Mouse (Mus musculus): ENCODE measurements around the gene Gdpd5. TPM values are rescaled to one million over a fixed set of nuclear protein-coding genes. Genes with fewer than 3 reads are reported as not detected.

The Gdpd5 gene
- polyA plus RNA-seq, 1 experiment from 2014 or later, result 17.3 TPM

DNA sequence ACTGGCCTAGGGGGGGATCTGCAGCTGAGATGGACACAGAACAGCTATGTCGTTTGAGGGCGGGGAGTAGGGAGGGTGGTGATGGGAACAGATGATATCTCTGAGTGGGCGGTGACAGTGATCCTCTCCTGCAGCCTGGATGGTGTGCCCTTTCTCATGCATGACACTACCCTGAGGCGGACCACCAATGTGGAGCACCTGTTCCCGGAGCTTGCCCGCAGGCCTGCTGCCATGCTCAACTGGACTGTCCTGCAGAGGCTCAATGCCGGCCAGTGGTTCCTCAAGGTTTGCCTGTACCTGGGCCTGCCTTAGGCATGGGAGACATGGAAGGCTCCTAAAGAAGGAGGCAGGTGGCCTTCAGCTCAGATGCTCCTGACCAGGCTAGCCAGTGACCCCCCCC, 71.6 kb downstream of the Gdpd5 start:
- 60% methylated on average over 7 of the region's 7 CpGs for WGBS
- H3K9me3 ChIP-seq (replicated peaks), result no peaks in the 10 kb centered on the region
- H3K27ac ChIP-seq, result no peak overlapping the region
- no peaks in the 10 kb centered on the region for H3K27me3 ChIP-seq
- no peak overlapping the region for H3K9ac ChIP-seq
- peaks cover 43% of the 10 kb centered on the region for H3K4me1 ChIP-seq
- H3K36me3 ChIP-seq, result no peaks in the 10 kb centered on the region
- H3K4me2 ChIP-seq, result no peak overlapping the region
- ATAC-seq (replicated peaks; ENCODE audit: low FRiP score), result peak; percentile 38; the same call in 1 of the 2 replicates
- no peak overlapping the region for H3K4me3 ChIP-seq (replicated peaks)

DNA sequence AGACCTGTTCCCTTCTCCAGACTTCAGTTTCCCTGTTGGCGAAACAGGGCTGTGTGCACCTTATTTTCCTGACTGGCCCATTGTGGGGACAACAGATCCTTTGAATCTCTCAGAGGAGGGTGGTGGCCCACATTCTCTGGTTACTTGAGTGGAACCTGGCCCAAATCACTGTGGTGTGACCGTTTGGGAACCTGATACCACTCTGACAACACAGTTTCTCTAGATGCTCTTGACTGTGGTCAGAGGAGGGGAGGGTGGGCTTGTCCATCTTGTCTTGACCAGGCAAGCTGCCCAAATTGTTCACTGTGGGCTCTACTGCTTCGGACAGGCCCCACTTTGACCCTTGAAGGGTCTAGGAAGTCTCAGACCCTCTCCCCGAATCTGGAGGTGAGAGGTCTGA, 72.8 kb downstream of the Gdpd5 start:
- H3K4me1 ChIP-seq, result peaks cover 40% of the 10 kb centered on the region
- H3K4me2 ChIP-seq, result peak overlapping the region; percentile 19; the same call in 1 of the 2 replicates
- H3K9me3 ChIP-seq (replicated peaks), result no peaks in the 10 kb centered on the region
- no peak overlapping the region for H3K9ac ChIP-seq
- ATAC-seq (replicated peaks; ENCODE audit: low FRiP score), result peak; percentile 31
- H3K36me3 ChIP-seq, result peaks cover 4% of the 10 kb centered on the region; the same call in 1 of the 2 replicates
- peak overlapping the region; percentile 71 for H3K27ac ChIP-seq
- no peak overlapping the region for H3K4me3 ChIP-seq (replicated peaks)
- no peaks in the 10 kb centered on the region for H3K27me3 ChIP-seq
- 38% methylated on average over 4 of the region's 4 CpGs for WGBS

DNA sequence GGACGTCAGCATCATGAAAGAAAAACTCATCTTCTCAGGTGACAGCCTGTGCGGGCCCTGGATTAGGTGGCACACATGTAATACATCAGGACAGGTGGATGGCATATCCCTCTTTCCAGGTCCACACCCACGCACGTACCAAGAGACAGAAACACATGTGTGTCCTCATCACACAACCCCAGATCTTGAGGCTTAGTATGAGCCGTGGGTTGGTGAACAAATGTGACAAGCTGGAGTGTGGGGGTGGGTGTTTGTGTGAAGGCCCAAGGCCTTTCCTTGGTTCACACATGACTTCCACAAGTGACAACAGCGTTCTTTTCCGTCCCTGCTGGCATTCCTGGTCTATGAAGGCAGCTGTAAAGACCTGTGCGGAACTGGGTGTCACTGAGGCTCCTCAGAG, 77.6 kb downstream of the Gdpd5 start:
- Histone ChIP-seq H3K27ac (peak overlapping the region; percentile 19; the same call in 1 of the 2 replicates), H3K36me3 (peaks cover 16% of the 10 kb centered on the region), H3K27me3 (no peaks in the 10 kb centered on the region), H3K4me1 (peaks cover 28% of the 10 kb centered on the region), H3K4me2 (no peak overlapping the region), H3K9ac (no peak overlapping the region), H3K4me3 (replicated peaks) (no peak overlapping the region), H3K9me3 (replicated peaks) (no peaks in the 10 kb centered on the region)
- 71% methylated on average over 8 of the region's 8 CpGs for WGBS
- ATAC-seq (replicated peaks; ENCODE audit: low FRiP score), result no peak

DNA sequence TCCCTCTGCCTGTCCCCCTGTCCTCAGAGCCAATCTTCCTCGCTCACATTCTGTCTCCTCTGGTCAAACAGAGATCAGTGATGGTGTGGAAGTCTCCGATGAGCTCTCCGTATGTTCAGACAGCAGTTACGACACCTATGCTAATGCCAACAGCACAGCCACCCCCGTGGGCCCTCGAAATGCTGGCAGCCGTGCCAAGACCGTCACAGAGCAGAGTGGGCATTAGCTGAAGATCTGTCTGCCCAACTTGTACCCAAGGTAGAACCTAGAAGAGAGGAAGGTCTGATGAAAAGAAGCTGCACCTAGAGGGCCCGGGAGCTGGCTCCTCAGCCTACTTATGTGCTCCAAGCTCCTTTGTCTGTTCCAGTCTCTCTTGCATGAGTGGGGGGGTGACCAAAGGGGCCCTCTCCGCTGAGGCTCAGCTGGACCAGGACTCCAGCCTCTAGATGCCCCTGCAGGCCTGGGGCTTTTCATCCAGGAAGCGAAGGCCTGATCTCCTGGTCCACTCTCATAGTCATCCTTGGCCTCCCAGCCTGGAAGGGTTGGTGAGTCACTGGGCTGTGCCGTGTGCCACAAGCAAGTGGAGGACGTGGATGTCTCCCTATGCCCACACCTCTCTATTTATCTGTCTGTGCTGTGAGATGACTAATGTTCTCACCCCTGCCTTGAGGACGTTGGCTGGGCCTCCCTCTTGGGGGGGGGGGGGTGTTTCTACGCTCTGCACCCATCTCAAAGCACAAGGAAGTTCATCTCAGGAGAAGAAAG, 78.9 kb downstream of the Gdpd5 start:
- no peak for ATAC-seq (replicated peaks; ENCODE audit: low FRiP score)
- Histone ChIP-seq H3K9ac (no peak overlapping the region), H3K27me3 (no peaks in the 10 kb centered on the region), H3K4me2 (no peak overlapping the region), H3K9me3 (replicated peaks) (no peaks in the 10 kb centered on the region), H3K36me3 (peaks cover 16% of the 10 kb centered on the region), H3K4me3 (replicated peaks) (no peak overlapping the region), H3K4me1 (peaks cover 20% of the 10 kb centered on the region), H3K27ac (peak overlapping the region; percentile 19; the same call in 1 of the 2 replicates)
- 88% methylated on average over 15 of the region's 15 CpGs for WGBS

DNA sequence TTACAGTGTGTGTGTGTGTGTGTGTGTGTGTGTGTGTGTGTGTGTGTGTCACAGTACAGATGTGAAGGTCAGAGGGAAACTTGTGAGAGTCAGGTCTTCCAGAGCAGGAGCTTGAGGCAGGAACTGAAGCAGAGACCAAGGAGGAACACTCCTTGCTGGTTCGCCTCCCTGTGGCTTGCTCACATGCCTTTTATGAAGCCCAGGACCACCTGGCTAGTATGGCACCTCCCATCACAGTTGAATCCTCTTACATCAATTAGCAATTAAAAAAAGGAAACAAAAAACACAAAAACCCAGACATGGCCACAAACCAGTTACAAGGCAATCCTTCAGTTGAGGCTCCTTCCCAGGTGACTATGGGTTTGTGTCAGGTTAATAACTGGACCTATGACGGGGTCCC, 81.9 kb downstream of the Gdpd5 start:
- Histone ChIP-seq H3K27ac (no peak overlapping the region), H3K36me3 (peaks cover 16% of the 10 kb centered on the region), H3K4me1 (peaks cover 48% of the 10 kb centered on the region), H3K9me3 (replicated peaks) (no peaks in the 10 kb centered on the region), H3K4me3 (replicated peaks) (no peak overlapping the region), H3K4me2 (no peak overlapping the region), H3K27me3 (no peaks in the 10 kb centered on the region), H3K9ac (no peak overlapping the region)
- WGBS, result 91% methylated on average over 2 of the region's 2 CpGs
- no peak for ATAC-seq (replicated peaks; ENCODE audit: low FRiP score)

DNA sequence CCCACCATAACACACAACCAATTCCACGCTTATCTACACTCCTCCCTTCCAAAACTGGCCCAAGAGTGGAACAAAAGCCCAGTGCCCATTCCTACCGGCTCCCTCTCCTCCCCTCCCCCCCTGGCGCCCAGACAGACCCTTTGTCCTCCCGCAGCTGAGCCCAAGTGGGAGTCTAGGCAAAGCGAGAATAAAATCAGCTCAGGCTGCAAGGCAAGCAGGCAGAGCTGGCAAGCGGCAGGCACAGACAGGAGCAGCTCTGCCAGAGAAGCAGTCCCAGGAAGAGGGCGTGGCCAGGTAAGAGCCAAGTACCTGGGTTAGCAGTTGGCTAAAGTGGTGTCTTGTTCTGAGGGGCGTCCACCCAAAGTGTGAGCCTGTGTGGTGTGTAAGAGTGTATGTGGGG, 84.6 kb downstream of the Gdpd5 start, which contains the start of gene Klhl35:
Gene Klhl35, plus strand, starts transcription at position 194 of the 400 bp plus-strand sequence.
- ATAC-seq (replicated peaks; ENCODE audit: low FRiP score), result no peak
- Histone ChIP-seq H3K4me2 (0 out of 2 replicates have a peak within 1 kb of the TSS, but pooled peaks have one; percentile 23), H3K4me1 (peaks cover 48% of the 10 kb centered on the region)

DNA sequence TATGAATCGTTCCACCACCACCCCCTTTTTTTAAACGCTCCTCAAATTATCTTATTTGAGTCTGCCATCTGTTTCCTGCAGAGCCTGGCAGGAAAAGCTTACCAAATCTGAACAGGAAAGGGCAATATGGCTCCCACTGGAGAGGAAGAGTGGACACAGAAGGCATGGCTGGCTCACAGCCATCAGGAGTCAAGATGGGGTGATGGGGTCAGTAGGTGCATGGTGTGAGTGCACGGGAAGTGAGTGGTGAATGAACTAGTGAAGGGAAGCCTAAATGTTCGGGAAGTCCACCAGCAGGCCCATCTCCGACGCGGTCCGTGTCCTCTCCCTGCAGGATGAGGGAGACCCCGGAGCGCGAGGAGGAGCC, 86.7 kb downstream of the Gdpd5 start:
- Histone ChIP-seq H3K27me3 (no peaks in the 10 kb centered on the region), H3K27ac (peak overlapping the region; percentile 93), H3K4me2 (peak overlapping the region; percentile 87), H3K9ac (peak overlapping the region; percentile 70), H3K4me1 (peaks cover 48% of the 10 kb centered on the region), H3K9me3 (replicated peaks) (no peaks in the 10 kb centered on the region), H3K4me3 (replicated peaks) (peak overlapping the region; percentile 57), H3K36me3 (peaks cover 14% of the 10 kb centered on the region)
- no peak; the same call in 1 of the 2 replicates for ATAC-seq (replicated peaks; ENCODE audit: low FRiP score)
- WGBS, result 21% methylated on average over 11 of the region's 11 CpGs

More for the DNA sequence above, 84.6 kb downstream of the Gdpd5 start, which contains the start of gene Klhl35:
- no peaks in the 10 kb centered on the region for H3K27me3 ChIP-seq
- no peak within 1 kb of the TSS for H3K4me3 ChIP-seq (replicated peaks)
- no peaks in the 10 kb centered on the region for H3K9me3 ChIP-seq (replicated peaks)
- 0 out of 2 replicates have a peak within 1 kb of the TSS, but pooled peaks have one; percentile 93 for H3K27ac ChIP-seq
- 23% methylated on average over 8 of the region's 8 CpGs for WGBS
- H3K9ac ChIP-seq, result 0 out of 2 replicates have a peak within 1 kb of the TSS, but pooled peaks have one; percentile 7
- H3K36me3 ChIP-seq, result peaks cover 6% of the 10 kb centered on the region; the same call in 1 of the 2 replicates

DNA sequence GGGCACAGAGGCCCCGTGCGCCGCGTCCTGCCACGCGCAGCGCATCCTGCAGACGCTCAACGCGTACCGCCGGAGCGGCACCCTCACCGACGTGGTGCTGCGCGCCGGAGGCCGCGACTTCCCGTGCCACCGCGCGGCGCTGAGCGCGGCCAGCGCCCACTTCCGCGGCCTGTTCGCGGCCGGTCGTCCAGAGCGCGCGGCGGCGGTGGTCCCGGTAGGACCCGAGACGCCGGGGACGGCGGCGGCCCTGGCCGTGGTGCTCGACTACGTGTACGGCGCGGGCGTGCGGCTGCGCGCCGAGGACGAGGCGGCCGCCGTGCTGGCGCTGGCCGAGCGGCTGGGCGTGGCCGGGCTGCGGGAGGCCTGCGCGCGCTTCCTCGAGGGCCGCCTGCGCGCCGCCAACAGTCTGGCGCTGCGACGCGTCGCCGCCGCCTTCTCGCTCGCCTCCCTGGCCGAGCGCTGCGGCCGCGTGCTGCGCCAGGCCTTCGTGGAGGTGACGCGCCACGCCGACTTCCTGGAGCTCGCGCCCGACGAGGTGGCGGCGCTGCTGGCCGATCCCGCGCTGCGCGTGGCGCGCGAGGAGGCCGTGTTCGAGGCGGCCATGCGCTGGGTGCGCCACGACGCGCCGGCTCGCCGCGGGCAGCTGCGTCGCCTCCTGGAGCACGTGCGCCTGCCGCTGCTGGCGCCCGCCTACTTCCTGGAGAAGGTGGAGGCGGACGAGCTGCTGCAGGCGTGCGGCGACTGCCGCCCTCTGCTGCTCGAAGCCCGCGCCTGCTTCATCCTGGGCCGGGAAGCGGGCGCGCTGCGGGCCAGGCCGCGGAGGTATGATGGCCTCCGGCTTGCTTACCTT, 87.3 kb downstream of the Gdpd5 start:
- Histone ChIP-seq H3K4me1 (peaks cover 50% of the 10 kb centered on the region), H3K27me3 (no peaks in the 10 kb centered on the region), H3K4me3 (replicated peaks) (peak overlapping the region; percentile 57), H3K36me3 (peaks cover 20% of the 10 kb centered on the region), H3K9ac (peak overlapping the region; percentile 70), H3K4me2 (peak overlapping the region; percentile 87), H3K27ac (peak overlapping the region; percentile 93), H3K9me3 (replicated peaks) (no peaks in the 10 kb centered on the region)
- WGBS, result 1% methylated on average over 124 of the region's 145 CpGs
- ATAC-seq (replicated peaks; ENCODE audit: low FRiP score), result peak; percentile 78

DNA sequence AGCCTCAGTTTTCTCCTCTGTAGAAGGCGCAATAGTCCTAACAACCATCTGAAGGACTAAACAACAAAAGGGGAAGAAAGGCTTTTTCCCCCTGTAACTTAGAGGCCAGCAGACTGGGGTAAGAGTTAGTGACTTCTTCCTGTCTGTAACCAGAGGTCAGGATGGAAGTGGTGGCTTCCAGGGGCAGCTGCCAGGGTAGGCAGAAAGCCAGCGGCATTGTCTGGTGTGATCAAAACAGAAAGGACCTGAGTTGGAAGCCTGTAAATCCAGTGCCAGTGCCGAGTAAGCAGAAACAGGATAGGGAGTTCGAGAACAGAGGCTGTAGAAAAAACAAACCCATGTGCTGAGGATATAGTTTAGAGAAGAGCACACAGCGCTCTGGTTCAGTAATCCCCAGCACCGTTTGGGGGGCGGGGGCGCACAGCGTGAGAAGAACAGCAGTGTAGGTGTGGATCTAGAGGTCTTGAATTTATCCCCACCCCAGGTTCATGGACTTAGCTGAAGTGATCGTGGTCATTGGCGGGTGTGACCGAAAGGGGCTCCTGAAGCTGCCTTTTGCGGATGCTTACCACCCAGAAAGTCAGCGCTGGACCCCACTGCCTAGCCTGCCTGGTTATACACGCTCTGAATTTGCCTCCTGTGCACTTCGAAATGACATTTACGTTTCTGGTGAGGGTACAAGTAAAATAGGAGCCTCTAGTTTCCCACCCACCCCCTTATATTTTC, 88.6 kb downstream of the Gdpd5 start:
- H3K27me3 ChIP-seq, result no peaks in the 10 kb centered on the region
- H3K4me2 ChIP-seq, result no peak overlapping the region
- no peak overlapping the region for H3K9ac ChIP-seq
- peak overlapping the region; percentile 93; the same call in 1 of the 2 replicates for H3K27ac ChIP-seq
- H3K36me3 ChIP-seq, result peaks cover 33% of the 10 kb centered on the region
- peaks cover 59% of the 10 kb centered on the region for H3K4me1 ChIP-seq
- 73% methylated on average over 17 of the region's 17 CpGs for WGBS
- no peak for ATAC-seq (replicated peaks; ENCODE audit: low FRiP score)
- H3K9me3 ChIP-seq (replicated peaks), result no peaks in the 10 kb centered on the region
- no peak overlapping the region for H3K4me3 ChIP-seq (replicated peaks)

DNA sequence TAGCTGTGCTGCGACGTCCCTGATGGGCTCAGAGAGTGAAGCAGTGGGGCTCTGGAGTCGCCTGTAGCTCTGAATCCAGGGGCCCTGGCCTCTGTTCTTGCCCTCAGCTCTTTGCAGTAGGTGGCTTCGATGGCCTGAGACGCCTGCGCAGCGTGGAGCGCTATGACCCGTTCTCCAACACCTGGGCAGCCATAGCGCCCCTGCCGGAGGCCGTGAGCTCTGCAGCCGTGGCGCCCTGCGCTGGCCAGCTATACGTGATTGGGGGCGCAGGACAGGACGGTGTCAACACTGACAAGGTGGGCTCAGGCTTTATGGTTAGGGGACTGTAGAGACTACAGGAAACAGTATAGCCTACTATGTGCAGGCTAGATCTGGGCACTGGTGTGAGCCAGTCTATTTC, 90.4 kb downstream of the Gdpd5 start:
- Histone ChIP-seq H3K36me3 (peaks cover 49% of the 10 kb centered on the region), H3K27me3 (no peaks in the 10 kb centered on the region), H3K27ac (no peak overlapping the region), H3K4me2 (no peak overlapping the region), H3K4me3 (replicated peaks) (no peak overlapping the region), H3K9ac (no peak overlapping the region), H3K9me3 (replicated peaks) (no peaks in the 10 kb centered on the region), H3K4me1 (peaks cover 52% of the 10 kb centered on the region)
- 68% methylated on average over 18 of the region's 18 CpGs for WGBS
- no peak for ATAC-seq (replicated peaks; ENCODE audit: low FRiP score)

DNA sequence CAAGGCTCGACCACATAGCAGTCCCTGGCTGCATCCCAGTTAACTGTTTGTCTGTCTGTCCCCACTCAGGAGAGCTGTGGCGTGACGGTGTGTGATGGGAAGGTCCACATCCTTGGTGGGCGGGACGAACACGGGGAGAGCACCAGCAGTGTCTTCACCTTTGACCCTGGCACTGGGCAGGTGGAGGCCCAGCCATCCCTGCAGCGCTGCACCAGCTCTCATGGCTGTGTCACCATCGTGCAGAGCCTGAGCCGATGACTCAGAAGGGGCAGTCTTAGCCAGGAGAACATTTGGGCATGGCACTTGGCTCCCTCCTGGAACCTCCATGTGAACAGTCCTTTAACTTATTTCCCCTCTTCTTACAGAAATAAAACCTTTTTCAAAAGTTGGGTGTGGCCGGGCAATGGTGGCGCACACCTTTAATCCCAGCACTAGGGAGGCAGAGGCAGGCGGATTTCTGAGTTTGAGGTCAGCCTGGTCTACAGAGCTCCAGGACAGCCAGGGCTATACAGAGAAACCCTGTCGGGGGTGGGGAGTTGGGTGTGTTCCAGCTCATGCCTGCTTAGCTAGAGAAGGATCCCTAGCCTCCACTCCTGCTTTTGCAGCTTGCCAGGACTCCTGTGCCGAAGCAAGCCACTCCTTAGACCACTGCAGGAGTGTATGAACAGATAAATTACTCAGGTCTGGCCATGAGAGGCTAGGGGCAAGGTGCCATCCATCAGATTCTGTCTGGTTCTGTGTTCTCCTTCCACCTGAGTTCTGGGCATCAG, 92.6 kb downstream of the Gdpd5 start:
- no peak for ATAC-seq (replicated peaks; ENCODE audit: low FRiP score)
- 79% methylated on average over 14 of the region's 14 CpGs for WGBS
- peaks cover 72% of the 10 kb centered on the region for H3K36me3 ChIP-seq

More for the DNA sequence above, 92.6 kb downstream of the Gdpd5 start:
- no peaks in the 10 kb centered on the region for H3K27me3 ChIP-seq
- H3K4me1 ChIP-seq, result peaks cover 36% of the 10 kb centered on the region
- H3K9me3 ChIP-seq (replicated peaks), result no peaks in the 10 kb centered on the region
- no peak overlapping the region for H3K27ac ChIP-seq
- H3K9ac ChIP-seq, result no peak overlapping the region
- H3K4me3 ChIP-seq (replicated peaks), result no peak overlapping the region
- H3K4me2 ChIP-seq, result no peak overlapping the region

Measured in kidney, embryonic 15.5 days (tissue).